In genomic region chr6:86029323-86029713, GRCm38 (mm10) we compare ENCODE assay signal across 10 mouse cellular contexts. TPM values are rescaled to one million over a fixed set of nuclear protein-coding genes. Genes with fewer than 3 reads are reported as not detected.
DNase-seq lines count a peak whose midpoint lies in the region; ATAC-seq and TF ChIP-seq lines count a peak whose summit lies in the region.
"Had no signal": no experiment of that assay in that cellular context is flagged by ENCODE, and none has a peak within 500 bp of the region (broad histone marks: within the 10 kb centered on the region; RNA-seq: fewer than 3 reads in every experiment).

No protein-coding gene starts in this region.

- H3K36me3 ChIP-seq in lung, postnatal 0 days (ENCODE audit: insufficient read depth, low read length): no peaks in the 10 kb centered on the region
- H3K36me3 ChIP-seq in limb, embryonic 10.5 days: no peaks in the 10 kb centered on the region
- H3K36me3 ChIP-seq in stomach, embryonic 15.5 days: no peaks in the 10 kb centered on the region

- H3K4me1 ChIP-seq in lung, postnatal 0 days (ENCODE audit: insufficient read depth, low read depth, low read length): 0 out of 2 replicates have a peak, but pooled peaks cover 6% of the 10 kb centered on the region
- peaks cover 11% of the 10 kb centered on the region for H3K4me1 ChIP-seq in limb, embryonic 10.5 days
- peaks cover 12% of the 10 kb centered on the region; the same call in 1 of the 2 replicates for H3K4me1 ChIP-seq in stomach, embryonic 15.5 days

- TF ChIP-seq EP300 in lung, postnatal 0 days (IDR thresholded peaks at IDR 0.05): no peak

- peak; percentile 2; the same call in 1 of the 2 replicates for ATAC-seq in cerebellum, adult (ENCODE audit: insufficient number of reproducible peaks, low FRiP score, low TSS enrichment)
- ATAC-seq in lung, postnatal 0 days: no peak
- no peak for ATAC-seq in stomach, embryonic 15.5 days (ENCODE audit: insufficient read depth, low FRiP score, low read depth)
- ATAC-seq: activated CD4-positive, CD25-positive, alpha-beta regulatory T cell, adult 4 months had no signal

- H3K9me3 ChIP-seq in lung, postnatal 0 days (ENCODE audit: low read length): no peaks in the 10 kb centered on the region
- H3K9me3 ChIP-seq in limb, embryonic 10.5 days (replicated peaks): no peaks in the 10 kb centered on the region
- H3K9me3 ChIP-seq in stomach, embryonic 15.5 days: no peaks in the 10 kb centered on the region

- DNase-seq in cerebellum, postnatal 4 days (ENCODE audit: low spot score in 2 of 2): no peak
- no peak for DNase-seq in lung, postnatal 0 days (ENCODE audit: low spot score)
- DNase-seq in lung, adult 18-20 months: no peak
- DNase-seq in limb, embryonic 10.5 days (ENCODE audit: low spot score): peak; percentile 37
- DNase-seq in spleen, postnatal 4 days (ENCODE audit: low spot score in 2 of 2): no peak
- no peak for DNase-seq in spleen, postnatal 36 days (ENCODE audit: low spot score in 2 of 2)

- 0 out of 2 replicates have a peak, but pooled peaks cover 13% of the 10 kb centered on the region for H3K27me3 ChIP-seq in lung, postnatal 0 days (replicated peaks; ENCODE audit: insufficient read depth, low read length)
- peaks cover 55% of the 10 kb centered on the region for H3K27me3 ChIP-seq in limb, embryonic 10.5 days (ENCODE audit: low read depth, poor library complexity, severe bottlenecking)
- H3K27me3 ChIP-seq in stomach, embryonic 15.5 days (replicated peaks): peaks cover 18% of the 10 kb centered on the region

- H3K4me3 ChIP-seq in lung, postnatal 0 days (ENCODE audit: low read depth, low read length): peak overlapping the region; percentile 31
- peak overlapping the region; percentile 68 for H3K4me3 ChIP-seq in limb, embryonic 10.5 days
- peak overlapping the region; percentile 47 for H3K4me3 ChIP-seq in stomach, embryonic 15.5 days (replicated peaks)
- H3K4me3 ChIP-seq: erythroblast, embryonic 14.5 days had no signal

- no peak overlapping the region for H3K27ac ChIP-seq in lung, postnatal 0 days (ENCODE audit: low read length)
- H3K27ac ChIP-seq in limb, embryonic 10.5 days: peak overlapping the region; percentile 83
- no peak overlapping the region for H3K27ac ChIP-seq in stomach, embryonic 15.5 days

- TF ChIP-seq CTCF in lung, postnatal 0 days (IDR thresholded peaks at IDR 0.05): no peak

- 16% methylated on average over 4 of the region's 6 CpGs for whole genome bisulfite sequencing in lung, postnatal 0 days
- WGBS in limb, embryonic 10.5 days: 10% methylated on average over 6 of the region's 6 CpGs
- 22% methylated on average over 6 of the region's 6 CpGs for WGBS in stomach, embryonic 15.5 days

- no peak overlapping the region for H3K9ac ChIP-seq in lung, postnatal 0 days (replicated peaks; ENCODE audit: low read depth)
- H3K9ac ChIP-seq in stomach, embryonic 15.5 days: no peak overlapping the region

- H3K4me2 ChIP-seq in lung, postnatal 0 days (replicated peaks; ENCODE audit: low read depth, low read length): peak overlapping the region; percentile 68
- peak overlapping the region; percentile 95 for H3K4me2 ChIP-seq in stomach, embryonic 15.5 days

RNA-seq across cellular contexts. Expression of gene Add2, which starts 0.8 kb away (rescaled TPM):
- 0.40 and 0.84 TPM in 2 replicates for polyA plus RNA-seq in lung, postnatal 0 days (2015; fragmentation: Nextera tagmentation; extraction: Ambion mirVana)
- polyA plus RNA-seq in limb, embryonic 10.5 days (2016; fragmentation: Nextera tagmentation; extraction: Ambion mirVana): 6.1 and 7.7 TPM in 2 replicates
- 7.4 and 12.6 TPM in 2 replicates for polyA plus RNA-seq in stomach, embryonic 15.5 days (2015; fragmentation: Nextera tagmentation; extraction: Ambion mirVana)
- polyA plus RNA-seq: activated CD4-positive, CD25-positive, alpha-beta regulatory T cell, adult 4 months had no signal

RNA-seq across cellular contexts. Expression of gene Figla, which starts 13.3 kb away (rescaled TPM):
- not detected in 2 replicates for polyA plus RNA-seq in lung, postnatal 0 days (2015; fragmentation: Nextera tagmentation; extraction: Ambion mirVana)
- polyA plus RNA-seq in limb, embryonic 10.5 days (2016; fragmentation: Nextera tagmentation; extraction: Ambion mirVana): not detected in 2 replicates
- polyA plus RNA-seq in stomach, embryonic 15.5 days (2015; fragmentation: Nextera tagmentation; extraction: Ambion mirVana): not detected in 2 replicates
- polyA plus RNA-seq: activated CD4-positive, CD25-positive, alpha-beta regulatory T cell, adult 4 months; erythroblast, embryonic 14.5 days had no signal
